Mouse (Mus musculus) lung, adult 18-20 months (tissue): ENCODE results near the gene Opalin.

Experiments
- DNase-seq, 2 experiments: peaks; one replicate each; pipeline ENCODE4 v3.0.0; 2022; ENCODE audit warnings: mixed read lengths in 2 of 2

Opalin gene

GRCm38 (mm10) chr19:41071500-41071899 is 5.4 kb downstream of the Opalin start:
- peak; percentile 75 to 84 for DNase-seq

- no peak for DNase-seq
These were observed 22.2 kb downstream of the Opalin start for GRCm38 (mm10) chr19:41054702-41055101.

GRCm38 (mm10) chr19:41053530-41053929 is 23.4 kb downstream of the Opalin start:
- peak in 1 of 2 experiments; percentile 5 for DNase-seq

GRCm38 (mm10) chr19:41052247-41052646 is 24.7 kb downstream of the Opalin start:
- no peak for DNase-seq

- DNase-seq = no peak
These were observed 25.2 kb downstream of the Opalin start for GRCm38 (mm10) chr19:41051714-41052113.

- no peak for DNase-seq
These were observed 28.7 kb downstream of the Opalin start for GRCm38 (mm10) chr19:41048187-41048559.

GRCm38 (mm10) chr19:41047437-41048186 is 29.3 kb downstream of the Opalin start:
- no peak for DNase-seq

- no peak for DNase-seq
These were observed 31.7 kb downstream of the Opalin start for GRCm38 (mm10) chr19:41045091-41045770.

GRCm38 (mm10) chr19:41039110-41039509 is 37.8 kb downstream of the Opalin start:
- no peak for DNase-seq

- DNase-seq = no peak
These were observed 40.9 kb downstream of the Opalin start for GRCm38 (mm10) chr19:41035809-41036551.

GRCm38 (mm10) chr19:41031869-41032268 is 45.0 kb downstream of the Opalin start:
- no peak for DNase-seq

GRCm38 (mm10) chr19:41031009-41031408 is 45.9 kb downstream of the Opalin start:
- no peak for DNase-seq

GRCm38 (mm10) chr19:41030161-41030560 is 46.8 kb downstream of the Opalin start:
- DNase-seq = no peak

GRCm38 (mm10) chr19:41029219-41029618 is 47.7 kb downstream of the Opalin start, which contains the start of gene Dntt:
TSS of gene Dntt (plus strand) at chr19:41029275.
- DNase-seq = no peak

- DNase-seq = no peak
These were observed 49.3 kb downstream of the Opalin start for GRCm38 (mm10) chr19:41027601-41028000.

GRCm38 (mm10) chr19:41027024-41027423 is 49.9 kb downstream of the Opalin start:
- no peak for DNase-seq

- DNase-seq = no peak
These were observed 50.4 kb downstream of the Opalin start for GRCm38 (mm10) chr19:41026551-41026950.

- DNase-seq = no peak
These were observed 54.7 kb downstream of the Opalin start for GRCm38 (mm10) chr19:41022244-41022643.

- no peak for DNase-seq
These were observed 56.4 kb downstream of the Opalin start for GRCm38 (mm10) chr19:41020537-41020936.

GRCm38 (mm10) chr19:41019164-41019675 is 57.7 kb downstream of the Opalin start:
- no peak for DNase-seq

GRCm38 (mm10) chr19:41015951-41016716 is 60.8 kb downstream of the Opalin start:
- peak; percentile 45 to 48 for DNase-seq

- no peak for DNase-seq
These were observed 62.9 kb downstream of the Opalin start for GRCm38 (mm10) chr19:41014003-41014402.
